Mouse (Mus musculus) bone marrow macrophage, adult 2 months (primary cell): ENCODE results near the gene Cd44.

Experiments
- CTCF ChIP-seq: IDR thresholded peaks from 2 replicates; pipeline ENCODE4 v1.5.1; 2012; ENCODE audit warnings: low read depth, mild to moderate bottlenecking, low read length, moderate library complexity
- POLR2A ChIP-seq: IDR thresholded peaks from 2 replicates; pipeline ENCODE4 v1.6.1; 2012; ENCODE audit warnings: mild to moderate bottlenecking, low read depth, low read length, borderline replicate concordance

DNA sequence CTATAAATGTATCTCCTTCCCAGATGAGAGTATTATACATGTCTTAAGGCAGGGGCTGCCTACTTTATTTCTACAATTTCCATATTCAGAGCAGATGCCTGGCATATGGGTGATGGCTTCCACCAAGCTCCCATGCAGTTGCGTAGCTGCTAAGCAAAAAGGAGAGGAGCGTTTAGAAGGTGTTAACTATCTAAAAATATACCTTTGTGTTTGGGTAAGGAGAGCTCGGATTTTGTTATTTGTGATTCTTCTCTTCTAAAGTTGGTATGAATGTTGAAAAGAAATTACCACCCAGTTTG is 41.3 kb upstream of the Cd44 start:
- no peak for TF ChIP-seq CTCF
- no peak for TF ChIP-seq POLR2A
